In the genomic region with DNA sequence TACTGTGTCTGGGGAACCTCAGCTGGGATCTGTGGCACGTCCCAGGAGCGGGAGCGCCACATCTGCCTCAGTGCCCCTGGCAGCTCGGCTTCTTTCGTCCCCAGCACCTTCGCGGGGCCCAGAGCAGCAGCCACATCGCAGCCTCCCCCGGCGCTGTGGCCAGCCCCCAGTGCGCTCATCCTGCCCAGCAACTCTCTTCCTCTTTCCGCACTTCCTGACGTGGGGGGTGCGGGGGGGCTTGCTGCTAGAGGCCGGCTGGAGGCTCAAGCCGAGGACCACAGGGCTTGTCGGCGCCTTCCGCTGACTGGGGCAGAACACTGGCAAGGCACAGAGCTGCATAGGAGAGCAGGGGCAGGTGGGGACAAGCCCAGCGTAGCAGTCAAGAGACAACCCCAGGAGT, we compare ENCODE assay signal across 8 mouse cellular contexts. TPM values are rescaled to one million over a fixed set of nuclear protein-coding genes. Genes with fewer than 3 reads are reported as not detected.
DNase-seq lines count a peak whose midpoint lies in the region; ATAC-seq and TF ChIP-seq lines count a peak whose summit lies in the region.

No protein-coding gene starts in this region.

- H3K36me3 ChIP-seq in heart, adult 2 months (ENCODE audit: control insufficient read depth, insufficient read depth, low read length), result no peaks in the 10 kb centered on the region
- no peaks in the 10 kb centered on the region for H3K36me3 ChIP-seq in neural tube, embryonic 13.5 days

- peaks cover 8% of the 10 kb centered on the region for H3K79me2 ChIP-seq in heart, adult 2 months (replicated peaks; ENCODE audit: control insufficient read depth, insufficient read depth, low read length)

- TF ChIP-seq CTCF in heart, adult 2 months (IDR thresholded peaks at IDR 0.05), result no peak

- TF ChIP-seq POLR2A in heart, adult 2 months (IDR thresholded peaks at IDR 0.05; ENCODE audit: insufficient read depth, low read depth, low read length), result peak; percentile 76

- DNase-seq in CD4-positive, CD25-positive, alpha-beta regulatory T cell, adult 2 months (ENCODE audit: low read depth, low spot score), result peak; percentile 41
- DNase-seq in R1 (ENCODE audit: low read depth, low spot score), result peak; percentile 43
- peak; percentile 84 to 88 for DNase-seq in heart, adult 2 months
- peak; percentile 72 for DNase-seq in kidney, adult 11 months
- DNase-seq in lung, adult 18-20 months, result peak; percentile 83 to 88
- no peak for DNase-seq in Muller cell, postnatal 12 days (ENCODE audit: inconsistent ontology term)

- ATAC-seq in CD4-positive, CD25-positive, alpha-beta regulatory T cell, adult 4 months, result no peak
- ATAC-seq in neural tube, embryonic 13.5 days (ENCODE audit: low read depth), result no peak

- H3K9me3 ChIP-seq in neural tube, embryonic 13.5 days, result no peaks in the 10 kb centered on the region

- intact Hi-C loops in heart, adult 2 months (cut with DNase I), result no loop called here

- H3K4me3 ChIP-seq in heart, adult 2 months, result peak overlapping the region; percentile 75
- H3K4me3 ChIP-seq in neural tube, embryonic 13.5 days, result peak overlapping the region; percentile 12; the same call in 1 of the 2 replicates

- peak overlapping the region; percentile 76 for H3K9ac ChIP-seq in heart, adult 2 months (ENCODE audit: low read depth, low read length)
- H3K9ac ChIP-seq in neural tube, embryonic 13.5 days, result peak overlapping the region; percentile 53; the same call in 1 of the 2 replicates

- WGBS in heart, adult 2 months, result 33% methylated on average over 20 of the region's 20 CpGs
- 23% methylated on average over 20 of the region's 20 CpGs for WGBS in neural tube, embryonic 13.5 days

- H3K4me2 ChIP-seq in neural tube, embryonic 13.5 days, result peak overlapping the region; percentile 85

- H3K27ac ChIP-seq in heart, adult 2 months, result peak overlapping the region; percentile 97
- no peak overlapping the region for H3K27ac ChIP-seq in neural tube, embryonic 13.5 days (replicated peaks)

- 0 out of 2 replicates have a peak, but pooled peaks have one; percentile 10 for TF ChIP-seq EP300 in heart, adult 2 months (IDR thresholded peaks at IDR 0.05; ENCODE audit: insufficient read depth, low read depth, low read length)

- peaks cover 19% of the 10 kb centered on the region for H3K4me1 ChIP-seq in heart, adult 2 months (ENCODE audit: control insufficient read depth, insufficient read depth, low read length)
- peaks cover 31% of the 10 kb centered on the region for H3K4me1 ChIP-seq in neural tube, embryonic 13.5 days (replicated peaks)

- H3K27me3 ChIP-seq in heart, adult 2 months (ENCODE audit: control insufficient read depth, insufficient read depth, low read length), result no peaks in the 10 kb centered on the region
- peaks cover 9% of the 10 kb centered on the region; the same call in 1 of the 2 replicates for H3K27me3 ChIP-seq in neural tube, embryonic 13.5 days

RNA-seq across cellular contexts. Expression of a gene that starts 10.2 kb away (rescaled TPM):
- polyA plus RNA-seq in CD4-positive, CD25-positive, alpha-beta regulatory T cell, adult 4 months (2017; shearing (Covaris generic)), result 100 to 1,000 TPM; 131 to 138 TPM
- total RNA-seq in heart, adult 2 months (2021), result 10 to 100 TPM; 35.5 to 37.5 TPM
- 102 and 118 TPM in 2 replicates for polyA plus RNA-seq in heart, adult 2 months (2012; rRNA removed)
- polyA plus RNA-seq in neural tube, embryonic 13.5 days (2015; fragmentation: Nextera tagmentation; extraction: Ambion mirVana), result 35.7 and 38.8 TPM in 2 replicates

RNA-seq across cellular contexts. Expression of a gene that starts 19.9 kb away (rescaled TPM):
- polyA plus RNA-seq in CD4-positive, CD25-positive, alpha-beta regulatory T cell, adult 4 months (2017; shearing (Covaris generic)), result under 1 TPM; 0.82 to 0.86 TPM
- total RNA-seq in heart, adult 2 months (2021), result not detected
- not detected in 2 replicates for polyA plus RNA-seq in heart, adult 2 months (2012; rRNA removed)
- 0.22 TPM in 1 of 2 replicates, not detected in the other for polyA plus RNA-seq in neural tube, embryonic 13.5 days (2015; fragmentation: Nextera tagmentation; extraction: Ambion mirVana)

RNA-seq across cellular contexts. Expression of a gene that starts 33.3 kb away (rescaled TPM):
- polyA plus RNA-seq in CD4-positive, CD25-positive, alpha-beta regulatory T cell, adult 4 months (2017; shearing (Covaris generic)), result 1 to 10 TPM; 1.9 to 3.1 TPM
- total RNA-seq in heart, adult 2 months (2021), result 1 to 10 TPM; 2.5 to 2.8 TPM
- 4.1 and 5.4 TPM in 2 replicates for polyA plus RNA-seq in heart, adult 2 months (2012; rRNA removed)
- 289 and 336 TPM in 2 replicates for polyA plus RNA-seq in neural tube, embryonic 13.5 days (2015; fragmentation: Nextera tagmentation; extraction: Ambion mirVana)

RNA-seq across cellular contexts. Expression of a gene that starts 38.4 kb away (rescaled TPM):
- polyA plus RNA-seq in CD4-positive, CD25-positive, alpha-beta regulatory T cell, adult 4 months (2017; shearing (Covaris generic)), result under 1 TPM in 1 of 2 experiments, not detected in 1; 0.30 TPM
- total RNA-seq in heart, adult 2 months (2021), result not detected
- polyA plus RNA-seq in heart, adult 2 months (2012; rRNA removed), result 0.14 and 0.29 TPM in 2 replicates
- 1.2 and 1.5 TPM in 2 replicates for polyA plus RNA-seq in neural tube, embryonic 13.5 days (2015; fragmentation: Nextera tagmentation; extraction: Ambion mirVana)

RNA-seq across cellular contexts. Expression of a gene that starts 58.9 kb away (rescaled TPM):
- 1 to 10 TPM in 1 of 2 experiments, under 1 TPM in 1; 0.77 to 1.2 TPM for polyA plus RNA-seq in CD4-positive, CD25-positive, alpha-beta regulatory T cell, adult 4 months (2017; shearing (Covaris generic))
- 1 to 10 TPM; 3.8 to 5.8 TPM for total RNA-seq in heart, adult 2 months (2021)
- 3.3 and 4.5 TPM in 2 replicates for polyA plus RNA-seq in heart, adult 2 months (2012; rRNA removed)
- 3.3 and 3.7 TPM in 2 replicates for polyA plus RNA-seq in neural tube, embryonic 13.5 days (2015; fragmentation: Nextera tagmentation; extraction: Ambion mirVana)

Comparison
In these comparisons a context has a peak if more than half of its experiments do, and no peak if none do; other contexts are left out.
1. RNA of a gene that starts 33.3 kb away (polyA plus RNA-seq): 289 to 336 TPM in neural tube, embryonic 13.5 days; 4.1 to 5.4 TPM in heart, adult 2 months and 1.9 to 3.1 TPM in CD4-positive, CD25-positive, alpha-beta regulatory T cell, adult 4 months; every median in the first group is over 10 times any median in the second.